ENCODE assay signal across 9 mouse cellular contexts in the genomic region with DNA sequence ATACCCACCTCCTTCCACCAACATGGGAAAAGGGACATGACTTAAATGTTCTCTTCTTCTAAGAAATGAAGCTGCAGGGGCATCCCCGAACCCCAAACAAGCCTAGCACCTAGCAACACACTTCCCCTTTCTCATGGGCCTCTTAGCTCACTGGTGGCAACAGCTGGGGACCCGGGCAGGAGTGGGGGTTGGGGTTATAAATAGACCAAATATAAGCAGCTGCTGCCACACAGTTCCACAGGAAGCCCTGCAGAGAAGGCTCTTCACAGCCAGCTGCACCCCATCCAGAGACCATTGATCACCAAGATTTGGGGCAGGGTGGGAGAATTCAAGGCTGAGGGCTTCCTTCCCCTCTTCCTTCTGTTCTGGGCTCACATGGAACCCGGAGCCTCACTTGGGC. TPM values are rescaled to one million over a fixed set of nuclear protein-coding genes. Genes with fewer than 3 reads are reported as not detected.
DNase-seq lines count a peak whose midpoint lies in the region; ATAC-seq and TF ChIP-seq lines count a peak whose summit lies in the region.
"Had no signal": no experiment of that assay in that cellular context is flagged by ENCODE, and none has a peak within 500 bp of the region (broad histone marks: within the 10 kb centered on the region; RNA-seq: fewer than 3 reads in every experiment).

No protein-coding gene starts in this region.

- ATAC-seq in intestine, embryonic 15.5 days, result peak; percentile 79
- peak; percentile 64; the same call in 1 of the 2 replicates for ATAC-seq in stomach, postnatal 0 days (ENCODE audit: low FRiP score, low TSS enrichment)
- ATAC-seq: Patski had no signal

- H3K36me3 ChIP-seq in intestine, embryonic 15.5 days, result no peaks in the 10 kb centered on the region
- no peaks in the 10 kb centered on the region for H3K36me3 ChIP-seq in stomach, postnatal 0 days (ENCODE audit: control insufficient read depth, insufficient read depth, low read length)

- H3K9me3 ChIP-seq in intestine, embryonic 15.5 days, result no peaks in the 10 kb centered on the region
- no peaks in the 10 kb centered on the region for H3K9me3 ChIP-seq in stomach, postnatal 0 days (ENCODE audit: control insufficient read depth, low read length)

- H3K27me3 ChIP-seq in intestine, embryonic 15.5 days (replicated peaks), result no peaks in the 10 kb centered on the region
- H3K27me3 ChIP-seq in stomach, postnatal 0 days (ENCODE audit: control insufficient read depth, insufficient read depth, low read length), result no peaks in the 10 kb centered on the region
- H3K27me3 ChIP-seq: Patski had no signal

- H3K4me1 ChIP-seq in intestine, embryonic 15.5 days (replicated peaks), result peaks cover 6% of the 10 kb centered on the region; the same call in 1 of the 2 replicates
- H3K4me1 ChIP-seq in stomach, postnatal 0 days (replicated peaks; ENCODE audit: control insufficient read depth, insufficient read depth), result 0 out of 2 replicates have a peak, but pooled peaks cover 2% of the 10 kb centered on the region

- 27% methylated on average over 3 of the region's 3 CpGs for WGBS in intestine, embryonic 15.5 days
- WGBS in stomach, postnatal 0 days, result 35% methylated on average over 3 of the region's 3 CpGs

- TF ChIP-seq CTCF in stomach, postnatal 0 days (IDR thresholded peaks at IDR 0.05; ENCODE audit: low read depth), result no peak

- peak overlapping the region; percentile 9; the same call in 1 of the 2 replicates for H3K4me2 ChIP-seq in intestine, embryonic 15.5 days (replicated peaks)
- no peak overlapping the region for H3K4me2 ChIP-seq in stomach, postnatal 0 days (replicated peaks; ENCODE audit: low read depth)

- no peak for TF ChIP-seq EP300 in stomach, postnatal 0 days (optimal IDR thresholded peaks at IDR 0.05)

- DNase-seq in frontal cortex, postnatal 10 days (ENCODE audit: low spot score in 2 of 2), result peak; percentile 16 to 58
- DNase-seq in frontal cortex, postnatal 14 days (ENCODE audit: low spot score in 2 of 2), result no peak
- peak; percentile 51 for DNase-seq in gastrocnemius, adult 18-20 months (ENCODE audit: low spot score)
- DNase-seq in lung, postnatal 4 days, result peak; percentile 79 to 87
- peak; percentile 18 for DNase-seq in stomach, postnatal 0 days (ENCODE audit: low spot score)
- DNase-seq in testis, postnatal 14 days (ENCODE audit: low spot score), result no peak
- no peak for DNase-seq in adrenal gland, postnatal 10 days

- H3K9ac ChIP-seq in intestine, embryonic 15.5 days, result no peak overlapping the region
- no peak overlapping the region for H3K9ac ChIP-seq in stomach, postnatal 0 days (ENCODE audit: low read length)

- H3K27ac ChIP-seq in intestine, embryonic 15.5 days, result peak overlapping the region; percentile 73
- peak overlapping the region; percentile 61; the same call in 1 of the 2 replicates for H3K27ac ChIP-seq in stomach, postnatal 0 days (replicated peaks)

- no peak overlapping the region for H3K4me3 ChIP-seq in intestine, embryonic 15.5 days (replicated peaks)
- H3K4me3 ChIP-seq in stomach, postnatal 0 days (ENCODE audit: low read depth, low read length), result no peak overlapping the region

RNA-seq across cellular contexts. Expression of gene Adgre5, which starts 7.6 kb away (rescaled TPM):
- total RNA-seq in gastrocnemius, adult 18-20 months (2021), result 10 to 100 TPM; 16.9 to 22.9 TPM
- 32.3 and 35.4 TPM in 2 replicates for polyA plus RNA-seq in intestine, embryonic 15.5 days (2015; fragmentation: Nextera tagmentation; extraction: Ambion mirVana)
- polyA plus RNA-seq in stomach, postnatal 0 days (2015; fragmentation: Nextera tagmentation; extraction: Ambion mirVana), result 16.9 and 17.1 TPM in 2 replicates
- 10 to 100 TPM; 53.8 to 63.0 TPM for total RNA-seq in adrenal gland, postnatal 10 days (2021)

RNA-seq across cellular contexts. Expression of gene Ddx39, which starts 33.7 kb away (rescaled TPM):
- total RNA-seq in gastrocnemius, adult 18-20 months (2021), result 10 to 100 TPM; 10.0 to 11.1 TPM
- 215 and 226 TPM in 2 replicates for polyA plus RNA-seq in intestine, embryonic 15.5 days (2015; fragmentation: Nextera tagmentation; extraction: Ambion mirVana)
- polyA plus RNA-seq in stomach, postnatal 0 days (2015; fragmentation: Nextera tagmentation; extraction: Ambion mirVana), result 83.8 and 86.6 TPM in 2 replicates
- 10 to 100 TPM; 29.4 to 33.7 TPM for total RNA-seq in adrenal gland, postnatal 10 days (2021)

RNA-seq across cellular contexts. Expression of gene Pkn1, which starts 49.7 kb away (rescaled TPM):
- 10 to 100 TPM; 23.0 to 24.3 TPM for total RNA-seq in gastrocnemius, adult 18-20 months (2021)
- 34.4 and 35.2 TPM in 2 replicates for polyA plus RNA-seq in intestine, embryonic 15.5 days (2015; fragmentation: Nextera tagmentation; extraction: Ambion mirVana)
- 14.4 and 16.2 TPM in 2 replicates for polyA plus RNA-seq in stomach, postnatal 0 days (2015; fragmentation: Nextera tagmentation; extraction: Ambion mirVana)
- 100 to 1,000 TPM; 130 to 163 TPM for total RNA-seq in adrenal gland, postnatal 10 days (2021)

Comparison
In these comparisons a context has a peak if more than half of its experiments do, and no peak if none do; other contexts are left out.
1. DNase-seq: peak in frontal cortex, postnatal 10 days (2 of 2), gastrocnemius, adult 18-20 months (single experiment), lung, postnatal 4 days (2 of 2) and stomach, postnatal 0 days (single experiment); none in frontal cortex, postnatal 14 days (0 of 2), testis, postnatal 14 days (single experiment) and adrenal gland, postnatal 10 days (single experiment).
2. RNA of gene Pkn1, which starts 49.7 kb away (total RNA-seq): 130 to 163 TPM in adrenal gland, postnatal 10 days; 23.0 to 24.3 TPM in gastrocnemius, adult 18-20 months; every median in the first group is over 4 times any median in the second.